Mouse (Mus musculus) hematopoietic stem cell, adult 5-6 weeks (primary cell): Measurements from ENCODE around the gene Cdv3. TPM values are rescaled to one million over a fixed set of nuclear protein-coding genes. Genes with fewer than 3 reads are reported as not detected.
"Not testable (repeated sequence)": the region's sequence is repeated elsewhere in the genome, so short reads cannot be mapped to it uniquely, and the experiment has no call there.

ENCODE experiments used
- ATAC-seq, 2 experiments: fragments of 125-278 bp in 1 of 2; replicated peaks in 1 of 2; 2 replicates each; pipeline ENCODE4 v1.8.0; 2016 to 2017; ENCODE audit warnings: inconsistent platforms in 2 of 2, mild to moderate bottlenecking in 2 of 2, moderate number of reproducible peaks in 2 of 2, low read depth in 1 of 2, moderate TSS enrichment in 1 of 2; ENCODE audit not compliant: low FRiP score in 2 of 2, poor library complexity in 2 of 2, severe bottlenecking in 2 of 2, insufficient read depth in 1 of 2, low TSS enrichment in 1 of 2
- total RNA-seq: library from RNA; stranded (forward); fragments of 172-1452, 232-1000 nt; gene quantifications from 2 replicates; pipeline ENCODE4 v1.2.3, GENCODE M21; 2017

Gene Cdv3
- total RNA-seq, 1 experiment from 2014 or later: 198 TPM

DNA sequence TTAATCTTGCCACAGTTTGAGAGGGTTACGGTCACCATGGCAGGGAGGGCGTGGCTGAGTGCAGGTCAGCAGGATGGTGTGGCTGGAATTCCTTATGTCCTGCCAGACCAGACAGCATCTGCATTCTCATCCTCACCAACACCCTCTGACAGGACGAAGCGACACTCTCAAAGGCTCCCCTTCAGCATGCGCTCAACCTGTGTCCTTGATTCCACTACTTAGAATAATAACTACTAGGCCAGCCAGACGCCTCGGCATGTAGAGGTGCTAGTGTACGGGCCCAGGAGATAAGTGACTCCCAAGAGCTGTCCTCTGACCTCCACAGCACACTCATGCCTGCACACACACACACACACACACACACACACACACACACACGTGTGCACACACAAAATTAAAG lies 13.6 kb upstream of the Cdv3 start:
- no peak for ATAC-seq

DNA sequence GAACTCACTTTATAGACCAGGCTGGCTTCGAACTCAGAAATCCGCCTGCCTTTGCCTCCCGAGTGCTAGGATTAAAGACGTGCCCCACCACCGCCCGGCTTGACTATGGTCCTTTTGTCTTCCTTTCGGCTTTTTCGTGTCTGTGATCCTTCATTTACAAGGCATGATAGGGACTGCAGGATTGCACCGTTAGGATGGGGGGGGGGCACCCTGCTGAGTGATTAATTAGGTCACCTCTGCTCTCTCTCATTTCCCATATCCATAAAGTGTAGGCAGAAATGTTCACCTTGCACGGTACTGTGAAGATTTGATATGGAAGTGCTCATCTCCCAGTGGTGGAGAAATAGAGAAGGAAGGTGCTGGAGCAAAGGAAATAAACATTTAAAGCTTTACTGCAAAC lies 13.0 kb upstream of the Cdv3 start:
- no peak for ATAC-seq

DNA sequence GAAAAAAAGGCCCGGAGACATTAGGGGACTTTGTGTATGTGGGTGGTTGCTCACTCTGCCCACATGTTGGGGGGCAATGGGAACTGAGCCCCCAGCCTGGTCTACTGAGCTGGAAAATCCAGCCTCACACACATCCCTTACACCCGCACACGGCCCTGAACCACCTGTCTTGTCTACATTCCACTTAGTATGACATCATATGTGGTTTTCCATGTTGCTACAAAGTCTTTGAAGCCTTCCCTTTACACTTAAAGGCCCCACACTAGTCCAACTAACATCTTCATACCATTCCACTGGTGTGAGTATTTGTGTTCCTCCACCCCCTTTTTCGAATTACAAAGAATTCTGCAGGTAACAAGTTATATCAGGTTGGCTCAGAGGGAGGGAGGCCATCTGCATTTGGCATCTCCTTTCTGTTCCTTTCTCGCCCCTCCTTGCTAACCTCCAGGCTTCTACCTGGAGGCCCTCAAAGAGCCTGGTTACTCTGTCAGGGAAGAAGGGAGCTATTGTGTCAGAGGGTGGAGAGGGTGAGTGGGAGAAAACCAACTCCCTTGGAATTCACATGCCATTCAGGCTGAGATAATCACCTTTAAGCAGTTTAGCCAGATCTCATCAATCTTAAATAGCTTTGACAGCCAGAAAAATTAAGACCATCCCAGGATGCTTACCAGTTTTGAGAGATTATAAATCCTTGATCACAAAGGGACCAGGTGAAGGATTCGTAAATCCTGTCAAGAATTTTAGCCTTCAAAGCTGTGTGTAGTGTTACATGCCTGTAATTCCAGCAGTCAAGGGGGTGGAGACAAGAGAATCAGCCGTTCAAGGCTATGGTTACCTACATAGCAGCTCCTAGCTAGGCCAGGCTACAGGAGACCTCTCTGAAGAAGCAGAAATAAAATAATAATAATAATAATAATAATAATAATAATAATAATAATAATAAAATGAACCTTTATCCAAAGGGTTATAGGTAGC lies 11.0 kb upstream of the Cdv3 start:
- ATAC-seq: no peak

DNA sequence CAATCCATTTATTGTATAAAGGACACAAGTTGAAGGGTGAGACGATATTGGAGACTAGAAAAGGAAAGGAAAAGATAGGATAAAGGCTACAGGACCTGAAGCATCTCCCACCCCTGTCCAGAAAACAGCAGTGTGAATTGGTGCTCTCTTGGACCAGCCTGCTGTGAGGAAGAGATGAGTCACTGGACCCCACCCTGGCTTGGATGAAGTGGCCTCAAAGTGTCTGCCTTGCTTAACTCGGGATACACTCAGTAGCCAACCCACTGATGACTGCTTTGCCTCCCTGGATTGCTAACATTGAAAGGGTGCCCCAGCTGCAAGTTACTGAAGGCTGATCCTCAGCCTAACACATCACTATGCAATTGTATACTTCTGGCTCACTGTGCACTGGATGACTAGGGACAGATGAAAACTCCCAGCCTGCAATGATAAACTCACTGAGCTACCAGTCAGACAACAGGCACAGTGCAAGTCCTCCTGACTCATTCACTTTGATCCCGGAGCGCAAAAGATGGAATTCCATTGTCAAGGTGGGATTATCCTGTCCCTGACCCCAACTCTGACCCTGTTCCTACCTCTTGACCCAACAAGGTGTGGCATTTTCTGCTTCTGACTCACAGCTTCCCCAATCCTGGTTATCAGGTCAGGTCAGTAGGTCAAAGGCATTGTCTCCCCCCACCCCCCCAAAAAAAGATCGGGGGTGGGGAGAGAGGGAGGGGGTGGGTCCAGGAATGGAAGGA lies 6.8 kb upstream of the Cdv3 start:
- ATAC-seq: no peak

DNA sequence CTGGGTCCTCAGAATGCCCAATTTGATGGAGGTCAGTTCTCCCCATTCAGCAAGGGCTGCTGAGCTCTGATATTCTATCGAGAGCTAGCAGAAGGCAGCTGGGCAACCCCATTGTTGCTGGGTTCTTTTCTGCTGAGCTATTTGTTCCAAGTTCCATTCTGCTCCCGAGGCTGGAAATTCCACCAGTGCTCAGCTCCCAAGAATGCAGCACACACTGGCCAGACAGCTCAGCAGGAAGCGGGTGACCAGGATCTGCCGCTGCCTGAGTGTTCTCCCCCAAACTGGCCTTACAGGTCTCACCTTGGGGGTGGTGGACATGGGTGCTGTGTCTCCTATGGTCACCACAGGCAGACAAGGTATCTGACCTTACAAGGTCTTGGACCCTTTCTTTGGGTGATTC lies 4.3 kb upstream of the Cdv3 start:
- ATAC-seq: no peak

DNA sequence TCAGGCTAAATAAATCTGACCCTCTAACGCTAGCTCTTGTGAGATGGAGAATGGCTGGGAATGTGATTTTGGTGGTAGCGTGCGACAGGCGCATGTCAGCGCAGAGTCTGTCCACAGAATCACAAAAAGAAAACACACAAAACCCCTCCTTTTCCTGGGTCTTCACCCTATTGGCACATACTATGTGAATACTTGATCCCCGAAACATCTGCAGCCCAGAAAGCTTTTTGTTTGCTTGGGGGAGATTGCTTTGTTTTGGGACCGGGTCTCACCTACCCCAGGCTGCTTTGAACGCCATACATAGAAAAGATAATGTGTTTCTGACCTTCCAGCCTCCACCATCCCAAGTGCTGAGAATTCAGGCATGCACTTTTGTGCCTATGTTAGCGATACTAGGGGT lies 716 bp upstream of the Cdv3 start:
- no peak for ATAC-seq

DNA sequence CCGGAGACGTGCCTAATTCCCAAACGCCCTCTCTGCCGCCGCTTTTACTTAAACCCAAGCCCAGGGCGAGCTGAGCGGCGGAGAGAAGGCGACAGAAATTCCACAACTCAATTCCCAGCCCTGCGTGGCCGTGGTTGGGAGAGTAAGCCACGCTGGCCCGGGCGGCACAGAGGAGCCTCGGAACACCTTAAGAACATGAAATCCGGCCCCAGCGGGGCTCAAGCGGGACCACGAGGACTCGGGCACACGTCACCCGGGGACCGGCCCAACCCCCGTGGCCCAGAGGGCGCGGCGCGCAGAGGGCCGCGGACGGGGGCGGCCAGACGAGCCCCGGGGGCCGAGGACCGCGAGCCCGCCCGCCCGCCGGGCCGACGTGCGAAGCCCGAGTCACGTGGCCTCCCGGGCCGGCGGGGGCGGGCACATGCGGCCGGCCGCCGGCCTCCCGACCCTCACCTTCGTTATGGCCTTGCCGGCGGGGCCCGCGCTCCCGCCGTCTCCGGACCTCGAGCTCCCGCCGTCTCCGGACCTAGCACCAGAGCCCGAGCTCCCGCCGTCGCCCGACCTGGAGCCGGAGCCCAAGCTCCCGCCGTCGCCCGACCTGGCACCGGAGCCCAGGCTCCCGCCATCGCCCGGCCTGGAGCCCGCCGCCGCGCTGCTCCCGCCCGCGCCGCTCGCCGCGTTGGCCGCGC lies 895 bp downstream of the Cdv3 start:
- ATAC-seq: peak in 1 of 2 experiments; percentile 32; a peak in 2 of 4 replicates

DNA sequence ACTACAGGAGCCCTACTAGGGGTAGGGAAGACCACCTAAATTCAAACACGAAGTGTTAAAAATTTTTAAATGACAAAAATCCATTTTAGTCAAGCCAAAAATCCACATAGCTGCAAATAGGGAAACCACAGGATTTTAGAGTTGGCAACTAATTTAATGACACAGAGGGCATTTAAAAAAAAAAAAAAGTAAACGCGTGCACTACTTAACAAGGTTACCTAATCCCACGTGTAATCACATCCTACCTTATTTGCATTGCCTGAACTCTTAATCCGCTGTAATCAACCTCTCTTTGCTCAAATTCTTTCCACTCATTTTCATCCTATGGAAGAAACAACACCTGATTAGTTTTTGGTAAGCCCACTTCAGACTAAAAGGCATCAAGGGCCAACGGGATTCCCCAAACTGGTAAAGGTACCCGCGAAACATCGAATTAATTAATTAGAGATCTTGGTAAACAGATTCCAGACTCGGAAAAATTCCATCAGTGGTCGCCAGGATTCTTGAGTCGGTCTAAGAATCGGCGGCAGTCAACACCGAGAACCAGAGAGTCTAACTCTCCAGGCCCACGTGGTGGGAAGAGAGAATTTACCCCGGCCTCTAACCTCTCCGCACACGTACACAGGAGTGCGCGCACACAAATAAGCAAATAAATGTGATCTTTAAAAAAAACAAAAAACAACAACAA lies 1.8 kb downstream of the Cdv3 start:
- no peak for ATAC-seq

DNA sequence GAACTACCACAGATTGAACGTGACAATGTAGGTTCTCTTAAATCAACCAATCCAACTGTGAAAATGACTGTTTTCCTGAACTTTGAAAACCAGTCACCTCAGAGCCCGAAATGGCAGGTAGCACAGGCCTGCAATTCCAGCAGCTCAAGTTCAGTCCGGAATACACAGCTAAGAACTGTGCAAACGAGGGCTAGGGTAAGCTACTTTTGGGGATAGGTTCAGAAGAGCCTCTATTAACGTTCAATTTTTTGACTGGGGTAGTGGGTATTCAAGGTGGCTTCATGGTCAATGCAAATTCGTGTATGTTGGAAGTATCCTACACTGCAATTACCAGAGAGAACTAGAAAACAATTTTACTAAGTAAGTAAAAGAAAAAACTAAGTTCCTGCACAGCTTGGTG lies 2.6 kb downstream of the Cdv3 start:
- ATAC-seq: no peak

DNA sequence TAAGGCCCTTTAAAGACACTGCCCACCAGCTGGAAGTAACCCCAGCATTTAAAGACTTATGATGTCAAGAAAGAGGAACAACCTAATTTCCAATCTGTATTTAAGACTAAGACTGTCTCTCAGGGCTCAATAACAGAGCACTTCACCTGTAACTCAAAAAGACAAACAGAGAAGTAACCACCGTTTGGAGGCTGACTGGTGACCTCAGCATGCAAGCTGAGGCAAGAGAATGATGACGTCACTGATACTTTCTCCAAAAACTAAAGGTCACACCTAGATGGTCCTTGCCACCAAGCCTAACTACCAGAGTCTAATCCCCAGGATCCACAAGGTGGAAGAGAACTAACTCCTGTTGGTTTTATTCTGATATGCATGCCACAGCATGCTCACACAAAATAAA lies 5.0 kb downstream of the Cdv3 start:
- ATAC-seq: no peak

DNA sequence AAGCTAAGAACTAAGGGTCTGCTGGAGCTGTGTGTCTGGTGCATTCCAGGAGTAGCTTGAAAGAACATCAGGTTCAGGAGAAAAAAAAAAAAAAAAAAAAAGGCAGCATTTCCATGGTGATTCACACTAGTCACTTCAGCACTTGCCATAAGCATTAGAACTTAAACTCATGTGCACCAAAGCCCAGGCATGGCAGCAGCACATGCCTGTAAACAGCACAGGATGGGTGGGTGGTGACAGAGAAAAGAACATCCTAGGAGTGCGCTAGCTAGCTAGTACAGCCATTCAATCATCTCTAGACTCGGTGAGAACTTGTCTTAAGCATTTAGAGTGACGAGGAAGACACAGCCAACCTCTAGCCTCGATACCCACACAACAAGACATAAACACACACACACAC lies 7.1 kb downstream of the Cdv3 start:
- ATAC-seq: no peak

DNA sequence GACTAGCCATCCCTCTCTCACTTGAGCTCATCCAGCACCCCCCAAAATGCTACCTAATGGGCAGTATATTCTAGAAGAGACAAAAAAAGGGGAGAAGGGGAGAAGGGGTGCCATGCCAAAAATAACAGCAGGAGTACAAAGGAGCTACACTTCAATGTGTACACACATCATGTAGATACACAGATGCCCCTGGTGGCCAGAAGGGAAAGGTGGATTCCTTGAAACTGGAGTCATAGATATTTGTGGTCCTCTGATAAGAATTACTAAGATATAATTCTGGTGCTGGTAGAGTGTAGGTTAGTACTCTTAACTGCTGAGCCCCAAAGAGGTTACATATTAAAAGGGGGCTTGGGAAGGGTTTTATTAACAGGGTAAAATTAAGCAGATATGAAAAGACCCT lies 7.7 kb downstream of the Cdv3 start:
- ATAC-seq: no peak; a peak in 1 of 4 replicates

DNA sequence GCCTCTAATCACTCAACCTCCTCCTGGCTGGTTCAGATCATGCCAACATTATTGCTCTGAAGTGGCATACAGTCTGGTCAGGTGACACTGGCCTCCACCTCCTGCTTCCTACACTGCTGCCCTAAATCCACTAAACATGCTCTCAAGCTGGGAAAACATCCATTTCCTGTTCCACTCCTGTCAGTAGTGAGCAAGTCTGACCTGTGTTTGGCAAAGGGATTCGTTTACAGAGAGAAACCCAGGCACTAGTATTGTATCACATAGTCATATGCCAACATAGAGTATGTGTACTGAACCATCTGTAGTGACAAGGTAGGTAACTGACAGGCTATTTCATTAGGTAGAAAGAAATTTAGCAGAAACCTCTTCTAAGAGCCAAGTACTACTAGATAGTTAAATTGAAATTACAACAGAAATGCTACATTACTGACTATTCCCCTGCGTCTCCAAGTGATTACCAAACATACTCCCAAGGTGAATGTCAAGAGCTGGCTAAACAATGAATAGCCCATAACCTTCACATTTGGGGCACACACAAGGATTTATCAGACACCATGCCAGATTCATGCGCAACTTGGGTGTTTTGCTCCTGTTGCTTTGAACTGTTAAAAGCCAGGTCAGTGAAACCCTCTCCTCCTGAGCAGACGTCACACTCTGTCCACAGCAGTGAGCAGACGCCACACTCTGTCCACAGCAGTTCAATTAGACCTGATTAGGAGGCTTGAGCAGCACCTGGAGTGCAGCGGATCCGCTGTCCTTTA lies 12.0 kb downstream of the Cdv3 start:
- ATAC-seq: not testable (repeated sequence)

DNA sequence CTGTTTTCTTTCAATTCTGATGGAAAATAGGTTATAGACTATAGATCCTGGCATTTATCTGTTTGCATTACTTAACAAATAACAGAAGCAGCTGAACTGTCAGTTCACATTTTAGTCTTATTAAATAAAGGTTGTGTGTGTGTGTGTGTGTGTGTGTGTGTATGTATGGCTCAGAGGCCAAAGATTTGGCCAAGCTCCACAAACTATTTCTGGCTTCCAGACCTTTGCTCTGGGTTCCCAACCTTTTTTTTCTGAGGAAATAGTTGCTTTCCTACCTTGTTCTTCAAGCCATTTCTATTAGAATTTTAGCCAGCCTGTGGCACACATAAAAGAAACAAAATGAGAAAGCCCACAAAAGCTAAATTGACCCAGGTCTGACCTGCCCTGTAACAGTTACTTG lies 16.8 kb downstream of the Cdv3 start:
- ATAC-seq: no peak

DNA sequence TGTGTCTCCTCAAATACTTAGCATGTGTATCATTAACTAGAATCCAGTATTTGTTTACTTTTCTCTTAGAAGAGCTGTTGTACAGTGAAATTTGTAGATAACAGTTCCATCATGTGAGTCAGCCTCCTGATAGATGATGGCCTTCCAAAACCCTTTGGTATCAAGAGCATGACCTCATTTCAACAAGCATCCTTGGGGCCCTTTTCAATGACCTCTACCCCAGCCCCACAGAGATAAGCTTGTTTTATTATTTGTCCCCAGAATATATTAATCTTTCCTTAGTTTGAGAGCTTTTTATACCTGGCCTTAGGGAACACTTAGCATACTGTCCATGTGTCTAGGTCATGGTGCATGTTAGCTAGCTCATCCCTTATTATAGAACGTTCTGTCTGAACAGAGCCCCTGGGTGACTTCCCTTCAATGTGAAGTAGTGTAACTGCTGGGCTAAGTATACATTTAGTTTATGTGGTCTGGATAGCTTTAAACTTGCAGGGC lies 17.6 kb downstream of the Cdv3 start:
- ATAC-seq: no peak

DNA sequence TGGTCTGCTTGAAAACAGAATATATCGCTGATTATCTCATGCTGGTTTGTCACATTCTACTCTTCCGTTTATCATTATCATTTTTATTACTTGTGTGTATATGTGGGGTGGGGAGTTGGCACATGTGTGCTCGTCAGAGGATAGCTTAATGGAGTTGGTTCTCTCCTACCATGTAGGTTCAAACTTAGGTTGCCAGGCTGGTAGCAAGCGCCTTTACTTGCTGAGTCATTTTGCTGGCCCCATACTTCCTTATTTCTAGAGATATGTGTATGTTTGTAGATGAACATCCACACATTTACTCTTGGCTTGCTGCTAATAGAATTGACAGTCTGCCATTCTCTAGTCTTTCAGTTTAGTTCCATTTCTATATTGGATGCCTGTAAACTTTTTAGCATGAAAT lies 18.6 kb downstream of the Cdv3 start:
- ATAC-seq: peak; percentile 71 to 73; a peak in 3 of 4 replicates

DNA sequence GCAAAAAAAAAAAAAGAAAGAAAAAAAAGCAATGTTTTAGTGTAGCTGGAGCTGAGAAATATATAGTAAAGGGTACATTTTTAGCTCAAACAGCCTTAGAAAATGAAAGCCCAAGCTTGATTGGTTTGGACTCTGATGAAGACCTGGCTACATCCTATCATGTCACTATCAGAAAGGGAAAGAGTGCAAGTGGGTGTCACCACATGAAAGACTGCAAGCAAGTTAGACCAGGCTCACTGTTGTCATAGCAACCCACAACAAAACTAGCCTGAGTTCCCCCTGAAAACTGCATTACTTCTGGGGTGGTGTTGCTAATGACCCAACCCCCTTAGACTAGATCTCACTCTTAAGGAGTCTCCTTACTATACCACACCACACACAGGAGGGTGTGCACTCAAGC lies 28.7 kb downstream of the Cdv3 start:
- ATAC-seq: no peak
